Mouse (Mus musculus) right cerebral cortex, postnatal 4 days (tissue): ENCODE data around the gene Tspan31.

ENCODE experiments used
- DNase-seq: peaks from one replicate; pipeline ENCODE4 v3.0.0-alpha.2; 2022

The Tspan31 gene

DNA sequence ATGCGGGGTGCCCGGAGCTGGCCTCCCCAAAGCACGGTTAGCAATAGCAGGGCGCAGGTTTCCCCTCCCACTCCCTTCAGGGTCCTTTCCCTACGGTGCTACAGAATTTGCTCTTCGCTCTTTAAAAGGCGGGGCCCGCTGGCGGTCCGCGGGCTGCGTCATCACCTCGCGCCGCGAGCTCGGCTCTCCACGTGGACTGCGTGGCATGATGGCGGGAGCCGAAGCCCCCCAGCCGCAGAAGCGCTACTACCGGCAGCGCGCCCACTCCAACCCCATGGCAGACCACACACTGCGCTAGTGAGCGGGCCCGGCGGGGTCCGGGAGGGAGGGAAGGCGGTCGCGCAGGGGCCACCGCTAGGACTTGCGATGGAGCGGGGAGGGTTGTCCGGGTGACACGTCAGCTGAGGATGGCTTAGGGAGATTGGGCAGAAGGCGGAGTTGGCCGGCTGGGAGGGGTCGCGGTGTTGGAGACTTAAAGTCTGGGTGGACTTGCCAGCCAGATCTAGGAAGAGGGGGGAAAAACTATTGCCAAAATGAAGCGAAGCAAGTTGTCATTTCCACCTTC lies 28.2 kb downstream of the Tspan31 start:
- peak; percentile 91 for DNase-seq

GRCm38 (mm10) chr10:127041274-127041766 lies 28.7 kb downstream of the Tspan31 start, which contains the start of the genes Mettl1 and Eef1akmt3:
Gene Mettl1, plus strand, starts transcription at chr10:127041414.
Gene Eef1akmt3, minus strand, starts transcription at chr10:127041513.
- DNase-seq, result peak; percentile 40

DNA sequence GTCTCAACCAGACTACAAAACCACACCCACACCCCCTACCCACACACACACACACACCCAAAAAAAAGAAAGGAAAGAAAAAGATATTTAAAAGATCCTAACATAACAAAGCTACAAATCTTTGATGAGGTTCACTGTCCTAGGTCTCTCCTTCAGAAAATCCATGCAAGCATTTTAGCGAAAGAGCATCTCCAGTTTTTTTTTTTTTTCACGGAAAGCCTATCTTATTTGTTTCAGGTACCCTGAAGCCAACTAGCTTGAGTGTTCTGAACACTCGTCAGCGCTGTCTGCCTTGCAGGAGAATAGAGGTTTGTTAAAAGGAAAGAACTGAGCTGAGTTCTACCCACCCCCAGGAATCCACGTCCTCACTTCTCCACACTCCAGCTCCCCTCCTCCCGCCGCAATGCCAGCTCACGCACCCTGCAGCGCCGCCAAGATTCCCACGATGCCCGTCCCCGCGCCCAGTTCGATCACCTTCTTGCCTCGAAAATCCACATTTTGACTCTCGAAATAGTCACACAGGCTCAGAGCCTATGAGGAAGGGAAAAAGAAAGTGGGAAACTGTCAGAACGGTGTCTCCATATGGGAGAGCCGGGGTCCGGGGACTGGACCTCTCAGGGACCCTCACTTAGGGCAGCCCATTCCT lies 29.4 kb downstream of the Tspan31 start:
- DNase-seq, result no peak

GRCm38 (mm10) chr10:127037641-127038040 lies 32.4 kb downstream of the Tspan31 start:
- DNase-seq, result no peak

DNA sequence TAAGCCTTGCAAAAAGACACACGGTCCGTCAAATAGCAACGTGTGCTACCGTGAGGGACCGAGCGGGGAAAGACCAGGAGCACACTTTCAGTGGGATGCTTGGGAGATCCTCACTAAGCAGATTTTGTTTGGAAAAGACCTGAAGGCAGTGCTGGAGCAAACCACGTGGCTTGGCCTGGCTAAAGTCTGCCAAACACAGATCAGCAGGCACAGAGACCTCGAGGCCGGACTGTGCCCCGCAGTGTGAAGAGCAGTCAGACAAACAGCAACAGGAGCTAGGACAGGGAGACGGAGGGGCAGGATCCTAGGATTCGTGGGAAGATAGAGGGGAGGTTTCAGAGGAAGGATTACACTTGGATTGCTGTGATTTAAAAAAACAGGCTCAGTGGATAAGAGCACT lies 33.8 kb downstream of the Tspan31 start:
- DNase-seq, result no peak

DNA sequence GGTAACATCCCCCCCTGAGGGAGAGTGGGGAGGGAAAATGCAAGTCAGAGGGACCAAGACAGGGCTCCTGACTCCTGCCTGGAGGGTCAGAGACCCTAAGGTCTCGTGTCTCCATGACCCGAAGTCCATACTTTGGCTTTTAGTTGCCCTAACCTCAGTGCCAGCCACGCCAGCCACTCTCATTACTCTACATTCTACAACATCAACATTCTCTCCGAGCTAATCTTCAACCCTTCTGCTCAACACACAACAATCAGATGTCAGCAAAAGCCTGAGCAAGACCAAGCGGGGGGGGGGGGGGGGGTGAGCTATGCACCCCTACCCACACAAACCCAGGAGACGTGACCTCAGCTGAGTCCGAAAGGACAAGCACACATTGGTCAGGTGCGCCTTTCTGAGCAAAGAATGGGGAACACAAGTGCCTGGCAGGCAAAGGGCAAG lies 36.7 kb downstream of the Tspan31 start:
- no peak for DNase-seq

- peak; percentile 98 for DNase-seq
Observed at GRCm38 (mm10) chr10:127030336-127031296, 39.4 kb downstream of the Tspan31 start, which contains the start of gene Tsfm. Gene Tsfm, minus strand, starts transcription at chr10:127030840.

- DNase-seq, result no peak
Observed at GRCm38 (mm10) chr10:127018422-127018821, 51.6 kb downstream of the Tspan31 start.
